Mouse (Mus musculus) kidney, postnatal 36 days (tissue): Measurements from ENCODE around the gene Cd79b.

Source experiments
- DNase-seq, 2 experiments: peaks; one replicate each; pipeline ENCODE4 v3.0.0; 2021 to 2022; ENCODE audit warnings: mixed read lengths in 2 of 2

Cd79b gene

DNA sequence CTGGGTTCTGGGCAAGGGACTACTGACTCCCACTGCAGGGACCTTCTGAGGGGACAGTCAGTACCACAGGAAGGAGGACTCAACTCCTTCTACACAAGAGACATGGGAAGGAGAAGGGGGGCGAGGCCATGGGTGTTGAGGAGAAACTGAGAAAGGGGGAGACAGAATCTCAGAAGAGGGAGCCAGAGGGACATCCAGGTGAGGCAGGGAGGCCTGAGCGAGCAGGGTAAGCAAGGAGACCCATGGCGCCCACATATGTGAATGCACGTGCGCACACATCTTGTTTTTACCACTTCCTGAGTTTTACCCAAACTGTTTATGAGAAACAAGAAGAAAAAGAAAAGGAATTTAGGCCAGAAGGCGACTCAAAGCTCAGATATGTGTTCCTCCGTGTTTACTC lies 3.2 kb upstream of the Cd79b start:
- no peak for DNase-seq

DNA sequence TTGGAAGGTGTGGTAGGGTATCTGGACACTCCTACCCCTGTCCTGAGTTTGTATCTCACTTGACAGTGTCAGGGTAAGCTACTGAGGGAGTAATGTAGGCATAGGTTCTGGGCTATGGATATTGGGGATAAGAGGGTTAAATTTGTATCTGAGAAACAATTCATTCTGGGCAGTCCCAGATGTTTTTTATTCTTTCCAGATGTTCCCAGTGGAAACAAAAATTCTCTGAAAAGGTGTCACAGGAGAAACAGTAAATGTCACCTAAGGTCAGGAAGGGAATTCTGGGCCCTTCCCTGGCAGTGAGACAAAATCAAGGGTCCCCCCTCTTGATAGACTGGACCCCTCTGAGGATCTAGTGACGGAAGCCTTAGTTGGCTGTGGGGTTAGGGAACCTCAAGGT lies 1.9 kb upstream of the Cd79b start:
- DNase-seq, result no peak

DNA sequence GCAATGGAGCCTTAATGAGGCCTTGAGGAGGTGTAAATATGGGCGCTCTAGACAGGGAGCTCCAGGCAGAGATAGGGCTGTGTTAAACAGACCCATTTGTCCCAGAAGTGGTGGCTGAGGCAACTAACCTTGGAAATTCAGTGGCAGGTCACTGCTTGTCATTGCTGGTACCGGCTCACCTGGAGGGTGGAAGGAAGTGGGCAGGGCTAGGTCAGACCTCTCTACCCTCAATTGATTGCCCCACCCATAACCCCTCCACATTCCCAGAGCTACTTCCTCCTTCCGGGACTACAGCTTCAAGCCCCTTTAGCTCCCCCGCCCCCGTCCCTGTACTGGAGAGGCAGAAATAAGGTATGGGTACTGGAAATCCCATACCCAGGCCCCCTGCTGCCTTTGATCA lies 1.0 kb downstream of the Cd79b start:
- no peak for DNase-seq

DNA sequence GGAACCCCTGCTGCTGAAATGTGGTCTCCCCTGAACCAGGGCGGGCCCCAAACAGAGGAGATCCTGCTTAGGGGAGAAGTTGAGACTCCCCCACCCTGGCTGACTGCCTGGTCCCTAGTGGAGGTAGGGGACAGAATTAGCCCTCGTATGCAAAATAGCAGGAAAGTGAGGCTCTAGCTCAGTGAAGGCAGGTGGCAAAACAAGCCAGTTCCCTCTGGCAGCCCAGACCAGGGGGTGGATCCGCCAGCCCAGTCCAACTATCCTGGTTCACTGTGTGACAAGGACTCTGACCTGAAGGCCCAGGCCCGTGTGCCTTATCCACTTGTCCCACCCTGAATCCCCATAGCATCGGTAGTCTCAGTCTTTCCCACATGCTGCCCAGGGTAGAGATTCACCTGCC lies 4.4 kb downstream of the Cd79b start:
- DNase-seq, result no peak

DNA sequence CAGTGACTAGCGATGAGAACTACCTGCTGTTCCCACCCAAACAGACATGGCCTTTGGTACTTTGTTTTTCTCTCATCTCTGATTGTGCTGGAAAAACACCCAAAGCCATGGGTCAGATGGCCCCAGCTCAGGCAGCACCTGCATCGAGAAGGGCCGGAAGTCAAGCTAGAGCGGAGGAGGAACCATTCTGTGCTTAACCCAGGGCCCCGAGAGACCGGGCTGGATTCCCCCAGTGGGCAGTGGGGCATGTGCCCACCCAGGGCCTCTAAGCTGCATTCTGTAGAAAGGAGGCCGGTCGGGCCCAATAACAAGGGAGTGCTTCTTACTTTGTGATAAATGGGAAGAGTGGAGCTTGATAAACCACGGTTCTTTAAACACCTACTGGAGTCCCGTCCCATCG lies 6.4 kb downstream of the Cd79b start:
- DNase-seq, result no peak

DNA sequence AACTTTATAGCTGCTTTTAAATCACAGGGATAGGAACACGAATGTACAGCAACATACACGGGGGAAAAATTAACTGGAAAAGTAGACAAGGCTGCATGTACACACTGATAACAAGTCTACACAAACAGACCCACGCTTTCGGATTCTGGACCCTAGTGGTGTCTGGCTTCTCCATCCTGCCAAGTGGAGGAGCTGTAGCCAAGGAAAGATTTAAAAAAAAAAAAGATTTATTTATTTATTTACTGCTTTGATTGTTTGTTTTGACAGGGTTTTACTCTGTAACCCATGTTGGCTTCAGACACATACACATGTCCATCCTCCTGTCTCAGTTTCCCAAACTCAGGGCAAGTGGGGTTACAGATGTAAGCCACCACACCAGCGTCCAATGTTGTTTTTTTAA lies 7.1 kb downstream of the Cd79b start:
- DNase-seq, result no peak

GRCm38 (mm10) chr11:106306758-106307157 lies 7.8 kb downstream of the Cd79b start:
- DNase-seq, result no peak

- DNase-seq, result no peak
These were observed 8.5 kb downstream of the Cd79b start for GRCm38 (mm10) chr11:106306065-106306385.

DNA sequence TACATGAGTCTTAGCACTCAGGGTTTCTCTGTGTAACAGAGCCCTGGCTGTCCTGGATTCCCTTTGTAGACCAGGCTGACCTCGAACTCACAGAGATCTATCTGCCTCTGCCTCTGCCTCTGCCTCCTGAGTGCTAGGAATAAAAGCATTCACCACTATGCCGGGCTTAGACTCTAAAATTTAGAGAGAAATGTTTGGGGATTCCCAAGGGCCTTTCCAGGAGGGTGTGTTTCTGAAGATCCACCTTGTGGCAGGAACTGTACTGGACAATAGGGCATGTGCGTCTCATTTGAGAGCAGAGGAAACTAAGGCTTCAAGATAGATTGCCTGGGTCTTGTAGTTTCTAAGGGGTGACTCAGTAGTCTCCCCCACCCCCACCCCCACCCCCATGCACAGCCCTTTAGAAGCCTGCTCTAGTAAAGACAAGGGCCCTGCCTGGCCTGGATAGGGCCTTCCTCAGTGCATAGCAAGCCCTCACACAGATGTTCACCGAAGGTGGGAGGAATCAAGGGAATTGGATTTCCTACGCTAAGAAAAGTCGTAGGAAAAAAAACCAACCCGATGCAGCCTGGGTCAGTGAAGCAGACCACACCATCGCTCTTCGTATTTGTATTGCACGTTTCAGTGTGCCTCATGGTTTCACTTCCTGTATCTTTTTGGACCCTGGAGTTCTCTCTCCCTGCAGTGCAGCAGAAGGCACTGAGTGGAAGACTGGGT lies 9.1 kb downstream of the Cd79b start:
- DNase-seq, result no peak

GRCm38 (mm10) chr11:106302634-106303033 lies 11.9 kb downstream of the Cd79b start:
- DNase-seq, result peak; percentile 53 to 84

GRCm38 (mm10) chr11:106301765-106302164 lies 12.8 kb downstream of the Cd79b start, which contains the start of gene Gh:
Gene Gh, minus strand, starts transcription at chr11:106301865.
- DNase-seq, result no peak

GRCm38 (mm10) chr11:106291861-106292260 lies 22.7 kb downstream of the Cd79b start:
- no peak for DNase-seq

DNA sequence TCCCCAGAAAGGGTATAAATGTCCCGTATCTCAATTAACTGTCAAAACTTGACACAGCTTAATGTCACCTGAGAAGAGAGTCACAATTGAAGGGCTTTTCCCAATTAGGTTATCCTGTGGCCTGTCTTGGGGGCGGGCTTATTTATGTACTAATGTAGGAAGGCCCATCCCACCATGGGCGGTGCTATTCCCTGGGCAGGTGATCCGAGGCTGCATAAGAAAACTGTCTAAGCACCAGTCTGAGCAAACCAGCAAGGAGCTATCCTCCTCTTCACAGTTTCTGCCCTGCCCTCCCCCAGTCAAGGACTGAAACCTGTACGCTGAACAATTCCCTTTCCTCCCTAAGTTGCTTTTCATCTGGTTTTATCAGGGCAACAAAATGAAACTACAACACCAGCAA lies 24.2 kb downstream of the Cd79b start:
- DNase-seq, result no peak

DNA sequence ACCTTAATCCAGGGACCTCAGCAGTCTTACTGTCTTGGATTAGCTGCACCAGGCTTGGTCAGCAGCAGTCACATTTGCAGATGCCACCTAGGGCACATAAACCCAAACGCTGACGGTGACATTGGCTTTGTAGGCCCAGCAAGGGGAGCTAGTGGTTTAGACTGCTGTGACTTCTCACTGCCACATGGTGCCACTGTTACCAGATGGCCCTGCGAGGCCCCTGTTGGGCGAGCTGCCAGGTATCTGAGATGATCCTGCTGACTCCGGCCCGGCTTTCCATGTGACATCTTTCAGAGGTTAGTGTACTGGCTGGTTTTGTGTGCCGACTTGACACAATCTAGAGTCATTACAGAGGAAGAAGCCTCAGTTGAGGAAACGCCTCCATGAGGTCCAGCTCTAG lies 25.2 kb downstream of the Cd79b start:
- peak; percentile 75 to 85 for DNase-seq

GRCm38 (mm10) chr11:106286987-106287386 lies 27.6 kb downstream of the Cd79b start:
- no peak for DNase-seq

- DNase-seq, result no peak
These were observed 28.4 kb downstream of the Cd79b start for GRCm38 (mm10) chr11:106286206-106286605.

DNA sequence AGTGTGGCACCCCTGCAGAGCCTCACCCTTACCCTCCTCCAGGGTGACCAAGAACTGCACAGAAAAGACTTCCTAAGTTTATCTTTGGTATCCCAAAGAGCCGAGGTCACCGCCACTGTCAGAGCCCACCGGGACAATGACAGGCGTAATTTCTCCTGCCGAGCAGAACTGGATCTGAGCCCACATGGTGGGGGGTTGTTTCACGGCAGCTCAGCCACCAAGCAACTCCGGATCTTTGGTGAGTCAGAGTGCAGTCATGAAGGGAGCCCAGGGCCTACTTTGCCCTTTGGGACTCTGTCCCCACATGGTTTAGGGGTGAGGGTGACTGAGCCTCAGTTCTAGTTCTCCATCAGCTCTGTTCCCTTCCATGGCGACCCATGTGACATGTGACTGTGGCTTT lies 30.4 kb downstream of the Cd79b start:
- no peak for DNase-seq

DNA sequence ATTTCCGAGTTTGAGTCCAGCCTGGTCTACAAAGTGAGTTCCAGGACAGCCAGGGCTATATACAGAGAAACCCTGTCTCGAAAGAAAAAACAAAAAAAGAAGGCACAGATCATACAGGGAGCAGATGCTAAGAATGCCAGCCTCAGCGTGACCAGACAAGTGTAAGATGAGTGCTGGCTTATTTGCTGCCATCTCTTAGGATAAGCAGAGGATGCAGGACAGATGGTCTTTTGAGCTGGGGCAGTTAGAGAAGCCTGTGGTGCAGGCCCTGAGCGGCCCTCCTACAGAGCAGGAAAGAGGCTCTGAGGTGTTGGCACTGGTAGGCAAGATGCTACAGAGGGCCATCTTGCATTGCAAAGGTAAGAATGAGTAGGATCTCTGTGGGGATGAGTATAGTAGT lies 31.2 kb downstream of the Cd79b start:
- DNase-seq, result no peak

- DNase-seq, result no peak
These were observed 32.1 kb downstream of the Cd79b start for GRCm38 (mm10) chr11:106282452-106282851.

DNA sequence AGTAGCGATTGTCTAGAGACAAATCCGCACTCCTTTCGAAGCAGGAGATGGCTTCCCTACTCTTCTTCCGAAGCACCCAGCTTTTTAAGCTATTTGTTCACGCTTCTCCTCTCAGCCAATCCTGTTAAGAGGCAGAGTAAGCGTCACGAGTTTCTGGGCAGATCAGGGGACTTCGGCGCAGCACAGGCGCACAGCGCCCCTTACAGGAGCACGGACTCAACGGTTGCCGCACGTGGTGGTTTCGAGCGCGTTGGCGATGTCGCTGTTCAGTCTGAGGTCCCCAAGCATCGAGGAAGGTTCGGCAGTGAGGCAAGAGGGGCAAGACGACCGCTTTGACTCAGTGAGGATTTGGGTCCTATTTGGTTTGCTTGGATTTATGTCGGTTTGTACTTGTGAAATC lies 38.1 kb downstream of the Cd79b start, which contains the start of gene Tcam1:
Gene Tcam1, plus strand, starts transcription at position 219 of the 400 bp plus-strand sequence.
- DNase-seq, result peak; percentile 94 to 97

DNA sequence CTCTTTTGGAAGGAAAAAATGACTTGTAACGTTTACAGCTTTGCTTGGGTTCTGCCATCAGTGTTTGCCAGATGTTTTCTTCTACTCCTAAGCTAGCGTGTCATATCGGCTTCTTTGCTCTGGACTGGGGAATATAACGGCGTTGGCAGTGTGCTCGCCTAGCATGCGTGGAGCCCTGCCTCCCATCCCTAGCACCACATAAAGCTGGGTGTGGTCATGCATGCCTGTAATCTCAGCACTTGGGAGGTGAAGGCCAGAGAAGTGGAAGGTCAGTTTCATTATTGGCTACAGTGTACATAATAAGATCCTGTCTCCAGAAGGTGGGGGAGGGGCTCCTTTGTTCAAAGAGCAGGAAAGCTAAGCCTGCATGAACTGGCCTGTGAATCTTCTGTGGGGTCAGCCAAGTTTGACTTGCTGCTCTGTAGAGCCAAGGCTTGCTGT lies 39.6 kb downstream of the Cd79b start:
- DNase-seq, result peak; percentile 78 to 81

DNA sequence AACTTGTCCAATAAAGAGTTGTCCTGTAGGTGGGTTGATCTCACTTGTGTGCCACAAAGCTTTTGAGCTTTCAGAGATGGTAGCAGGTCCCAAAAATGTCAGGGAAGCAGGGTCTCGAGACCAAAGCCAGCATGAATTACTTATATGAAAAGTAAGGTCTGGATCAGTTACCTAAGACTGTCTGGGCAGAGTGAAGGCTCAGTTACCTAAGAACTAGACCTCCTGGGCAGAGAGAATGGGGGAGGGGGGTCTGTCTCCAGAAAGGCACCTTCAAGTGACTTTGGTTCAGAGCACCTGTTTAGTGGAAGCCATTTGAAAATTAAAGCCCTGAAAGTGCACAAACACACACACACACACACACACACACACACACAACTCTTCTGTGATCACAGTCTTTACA lies 40.2 kb downstream of the Cd79b start:
- DNase-seq, result no peak

DNA sequence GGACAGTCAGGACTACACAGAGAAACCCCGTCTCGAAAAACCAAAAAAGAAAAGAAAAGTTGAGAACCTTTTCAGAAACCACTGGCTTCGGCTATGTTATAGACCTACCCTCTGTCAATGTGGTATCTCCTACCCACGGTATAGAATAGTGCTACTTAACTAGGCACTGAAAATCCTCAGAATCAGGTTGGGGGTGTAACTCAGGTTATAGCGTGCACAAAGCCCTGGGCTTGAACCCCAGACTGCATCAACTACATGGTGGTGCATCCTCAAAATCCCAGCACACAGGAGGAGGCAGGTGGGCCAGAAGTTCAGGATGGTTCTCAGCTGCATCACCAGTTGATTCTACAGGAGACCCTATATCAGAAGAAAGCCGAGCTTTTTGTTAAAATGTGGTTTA lies 40.8 kb downstream of the Cd79b start:
- no peak for DNase-seq

GRCm38 (mm10) chr11:106273311-106273684 lies 41.3 kb downstream of the Cd79b start:
- no peak for DNase-seq

- peak; percentile 100 for DNase-seq
These were observed 41.8 kb downstream of the Cd79b start, which contains the start of gene Smarcd2 for GRCm38 (mm10) chr11:106272644-106273310. Gene Smarcd2, minus strand, starts transcription at chr11:106272972.
